Mouse (Mus musculus): ENCODE measurements at regions not wholly inside any gene's neighbourhood (a gene's known extent, or its start where the extent isn't known, plus 50 kb on each side); places are given as distances from the start of the nearest gene placed in this dataset.

DNA sequence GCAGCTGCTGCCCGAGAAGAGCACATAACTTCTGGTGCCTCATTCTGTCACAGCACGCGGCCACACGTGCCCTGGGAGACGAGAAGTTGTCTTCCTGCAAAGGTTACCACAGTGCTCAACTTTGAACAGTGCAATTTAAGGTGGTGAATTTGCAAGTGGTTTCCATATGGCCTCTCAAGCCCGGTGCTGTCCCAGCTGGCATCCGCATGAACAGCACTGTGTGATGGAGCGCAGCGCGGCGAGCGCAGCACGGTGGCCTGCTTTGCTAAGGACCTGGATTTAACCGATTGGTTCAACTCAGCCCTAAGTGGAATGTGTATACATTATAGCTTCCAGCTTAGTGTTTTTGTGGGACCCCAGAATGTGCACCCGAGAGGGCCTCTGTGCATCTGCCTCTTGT lies 89.6 kb upstream of the Arglu1 start:
- no peak for DNase-seq (ENCODE audit: low spot score in 2 of 2)

GRCm38 (mm10) chr8:8774496-8775015 lies 84.2 kb upstream of the Arglu1 start:
- no peak for DNase-seq (ENCODE audit: low spot score in 2 of 2)

- no peak for DNase-seq (ENCODE audit: low spot score in 2 of 2)
Measured at GRCm38 (mm10) chr8:8772424-8772823, 82.1 kb upstream of the Arglu1 start.

DNA sequence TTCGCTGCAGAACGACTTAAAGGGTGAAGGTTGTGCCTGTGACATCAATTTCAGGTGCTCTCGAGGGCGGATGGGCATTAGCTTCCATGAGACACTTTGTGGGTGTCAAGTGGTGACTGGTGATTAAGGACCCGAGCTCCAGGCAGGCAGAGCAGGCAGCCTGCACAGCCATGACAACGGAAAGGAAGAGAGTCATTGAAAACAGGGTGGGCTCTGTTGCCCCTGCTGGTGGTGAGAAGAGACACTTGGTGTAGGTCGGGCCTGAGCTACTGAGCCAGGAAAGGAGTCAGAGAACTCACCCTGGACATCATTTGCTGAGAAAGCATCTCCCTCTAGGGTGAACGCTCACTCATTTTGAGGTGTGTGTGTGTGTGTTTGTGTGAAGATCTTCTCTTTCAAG lies 80.1 kb upstream of the Arglu1 start:
- no peak for DNase-seq (ENCODE audit: low spot score in 2 of 2)

DNA sequence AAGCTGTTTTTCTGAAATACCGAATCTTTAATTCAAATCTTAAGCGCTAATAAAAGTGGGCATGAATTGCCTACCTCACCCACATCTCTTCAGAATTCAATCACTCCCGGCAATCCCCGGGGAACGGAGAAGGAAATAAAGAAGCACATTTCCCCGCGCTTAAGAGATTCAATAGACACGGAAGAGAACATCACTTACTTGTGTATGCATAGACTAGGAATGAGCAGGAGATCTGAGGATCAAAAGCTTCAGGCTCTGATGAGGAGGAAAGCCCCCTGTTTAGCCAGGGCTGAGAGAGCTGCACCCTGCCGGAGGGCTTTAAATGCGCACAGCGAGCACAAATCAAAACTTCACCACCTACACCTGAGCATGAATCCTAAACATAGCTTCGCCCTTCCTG lies 72.0 kb upstream of the Arglu1 start:
- no peak for DNase-seq (ENCODE audit: low spot score in 2 of 2)

- DNase-seq (ENCODE audit: low spot score in 2 of 2): no peak
Measured at GRCm38 (mm10) chr8:8758283-8758682, 68.0 kb upstream of the Arglu1 start.

- DNase-seq (ENCODE audit: low spot score in 2 of 2): no peak
Measured at GRCm38 (mm10) chr8:8751208-8751607, 60.9 kb upstream of the Arglu1 start.

GRCm38 (mm10) chr8:8746691-8747090 lies 56.4 kb upstream of the Arglu1 start:
- no peak for DNase-seq (ENCODE audit: low spot score in 2 of 2)

DNA sequence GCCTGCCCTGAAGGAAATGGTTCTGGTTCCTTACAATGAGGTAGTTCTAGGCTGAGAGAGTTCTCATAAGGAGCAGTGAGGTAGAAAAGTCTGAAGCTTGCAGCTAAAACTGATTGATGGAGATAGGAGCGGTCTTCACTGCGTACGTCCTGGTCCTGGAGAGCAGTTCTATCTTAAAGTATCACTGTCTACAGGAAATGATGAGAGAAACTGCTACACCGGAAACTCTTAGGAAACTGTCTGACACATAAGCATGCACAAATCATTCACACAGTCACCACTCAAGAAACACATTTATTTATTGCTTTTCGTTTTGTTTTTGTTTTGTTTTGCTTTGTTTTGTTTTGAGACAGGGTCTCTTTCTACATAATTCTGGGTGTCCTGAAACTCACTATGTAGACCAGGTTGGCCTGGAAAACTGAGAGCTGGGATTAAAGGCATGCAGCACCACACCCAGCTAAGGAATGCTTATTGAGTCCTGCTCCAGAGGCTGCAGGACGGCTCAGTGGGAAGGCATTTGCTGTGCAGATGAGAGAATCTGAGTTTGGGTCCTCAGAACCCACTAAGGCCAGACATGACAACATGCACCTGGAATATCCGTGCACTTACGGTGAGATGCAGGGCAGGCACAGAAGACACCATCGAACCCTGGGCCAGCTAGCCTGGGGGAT lies 55.4 kb upstream of the Arglu1 start:
- DNase-seq (ENCODE audit: low spot score in 2 of 2): no peak

Data from gastrocnemius, adult 8-10 months (tissue).